Mouse (Mus musculus) MEL (cell line): ENCODE data around the gene Tedc1. TPM values are rescaled to one million over a fixed set of nuclear protein-coding genes. Genes with fewer than 3 reads are reported as not detected.

Experiments used
- DNase-seq: peaks from one replicate; pipeline ENCODE4 v3.0.0; 2011; ENCODE audit warnings: low read depth, low spot score
- H3K27ac ChIP-seq: 2 replicates; pipeline ENCODE4 v1.5.1; 2012; ENCODE audit warnings: low read depth, mild to moderate bottlenecking, control low read depth, low read length, moderate library complexity; ENCODE audit not compliant: control insufficient read depth
- H3K27me3 ChIP-seq, 2 experiments: fragments of 150-350 bp in 1 of 2; sonication (generic) in 1 of 2; 2 replicates each; pipeline ENCODE4 v1.6.1; 2012; ENCODE audit warnings: low read length in 2 of 2, mild to moderate bottlenecking in 2 of 2, improper control_type of control experiment in 1 of 2, moderate library complexity in 1 of 2; ENCODE audit not compliant: insufficient read depth in 2 of 2, control insufficient read depth in 1 of 2
- H3K36me3 ChIP-seq, 2 experiments: 2 replicates each; pipeline ENCODE4 v1.6.1; 2012 to 2014; ENCODE audit warnings: low read length in 2 of 2, improper control_type of control experiment in 1 of 2, inconsistent platforms in 1 of 2, mild to moderate bottlenecking in 1 of 2; ENCODE audit not compliant: insufficient read depth in 2 of 2, control insufficient read depth in 1 of 2
- H3K4me1 ChIP-seq, 2 experiments: fragments of 150-350 bp in 1 of 2; sonication (generic) in 1 of 2; 2 replicates each; pipeline ENCODE4 v1.6.1; 2012; ENCODE audit warnings: low read length in 2 of 2, improper control_type of control experiment in 1 of 2, mild to moderate bottlenecking in 1 of 2; ENCODE audit not compliant: insufficient read depth in 2 of 2, control insufficient read depth in 1 of 2
- H3K4me3 ChIP-seq, 2 experiments: fragments of 150-350 bp in 1 of 2; sonication (generic) in 1 of 2; 2 replicates each; pipeline ENCODE4 v1.5.1; 2012; ENCODE audit warnings: low read depth in 2 of 2, low read length in 2 of 2, mild to moderate bottlenecking in 2 of 2, moderate library complexity in 2 of 2, control low read depth in 1 of 2, improper control_type of control experiment in 1 of 2; ENCODE audit not compliant: control insufficient read depth in 1 of 2, insufficient read depth in 1 of 2
- H3K79me2 ChIP-seq: 2 replicates; pipeline ENCODE4 v1.6.1; 2012; ENCODE audit warnings: mild to moderate bottlenecking, low read length, moderate library complexity; ENCODE audit not compliant: control insufficient read depth, poor library complexity, insufficient read depth
- H3K9ac ChIP-seq: 2 replicates; pipeline ENCODE4 v1.6.1; 2012; ENCODE audit warnings: low read depth, mild to moderate bottlenecking, control low read depth, low read length, moderate library complexity; ENCODE audit not compliant: control insufficient read depth, poor library complexity, severe bottlenecking
- H3K9me3 ChIP-seq: fragments of 150-350 bp; sonication (generic); replicated peaks from 2 replicates; pipeline ENCODE4 v1.6.1; 2012; ENCODE audit warnings: mild to moderate bottlenecking, low read length, improper control_type of control experiment, moderate library complexity; ENCODE audit not compliant: insufficient read depth
- CHD1 ChIP-seq: IDR thresholded peaks from 2 replicates; pipeline ENCODE4 v1.6.1; 2012; ENCODE audit warnings: low read depth, mild to moderate bottlenecking, inconsistent platforms, low read length, improper control_type of control experiment
- CTCF ChIP-seq, 3 experiments: IDR thresholded peaks in 2 of 3; conservative IDR thresholded peaks in 1 of 3; 2 replicates each; pipeline ENCODE4 v1.5.1; 2011 to 2012; ENCODE audit warnings: low read length in 3 of 3, low read depth in 2 of 3, mild to moderate bottlenecking in 2 of 3, improper control_type of control experiment in 1 of 3, inconsistent platforms in 1 of 3, mixed read lengths in 1 of 3, moderate library complexity in 1 of 3; ENCODE audit not compliant: control insufficient read depth in 1 of 3, insufficient read depth in 1 of 3, poor library complexity in 1 of 3, severe bottlenecking in 1 of 3
- EP300 ChIP-seq, 2 experiments: IDR thresholded peaks; 2 replicates each; pipeline ENCODE4 v1.6.1; 2011; ENCODE audit warnings: improper control_type of control experiment in 2 of 2, low read length in 2 of 2, low read depth in 1 of 2, mild to moderate bottlenecking in 1 of 2
- GABPA ChIP-seq: IDR thresholded peaks from 2 replicates; pipeline ENCODE4 v1.6.1; 2012; ENCODE audit warnings: low read depth, mild to moderate bottlenecking, inconsistent platforms, low read length, improper control_type of control experiment, moderate library complexity
- GATA1 ChIP-seq: IDR thresholded peaks from 2 replicates; pipeline ENCODE4 v1.6.1; 2011; ENCODE audit warnings: low read depth, low read length, improper control_type of control experiment
- HCFC1 ChIP-seq: IDR thresholded peaks from 2 replicates; pipeline ENCODE4 v1.6.1; 2012; ENCODE audit warnings: low read depth, mild to moderate bottlenecking, inconsistent platforms, low read length, improper control_type of control experiment, moderate library complexity
- JUND ChIP-seq: IDR thresholded peaks from 2 replicates; pipeline ENCODE4 v1.6.1; 2011; ENCODE audit warnings: low read depth, mild to moderate bottlenecking, improper control_type of control experiment, low read length
- KAT2A ChIP-seq: conservative IDR thresholded peaks from 2 replicates; pipeline ENCODE4 v1.6.1; 2012; ENCODE audit warnings: low read depth, low read length, improper control_type of control experiment, inconsistent platforms
- MAFK ChIP-seq: IDR thresholded peaks from 2 replicates; pipeline ENCODE4 v1.6.1; 2011; ENCODE audit warnings: low read depth, mild to moderate bottlenecking, low read length, improper control_type of control experiment, borderline replicate concordance
- MEF2A ChIP-seq: IDR thresholded peaks from 2 replicates; pipeline ENCODE4 v1.6.1; 2014; ENCODE audit warnings: low read depth, mild to moderate bottlenecking, inconsistent platforms, low read length, improper control_type of control experiment; ENCODE audit not compliant: poor library complexity, insufficient replicate concordance, severe bottlenecking; ENCODE audit errors: extremely low read depth
- MYC ChIP-seq: IDR thresholded peaks from 2 replicates; pipeline ENCODE4 v1.6.1; 2011; ENCODE audit warnings: low read depth, mild to moderate bottlenecking, low read length, improper control_type of control experiment, moderate library complexity
- NRF1 ChIP-seq: IDR thresholded peaks from 2 replicates; pipeline ENCODE4 v1.6.1; 2014; ENCODE audit warnings: low read depth, mild to moderate bottlenecking, inconsistent platforms, low read length, improper control_type of control experiment, moderate library complexity; ENCODE audit not compliant: poor library complexity, insufficient read depth, severe bottlenecking
- SMC3 ChIP-seq: IDR thresholded peaks from 2 replicates; pipeline ENCODE4 v1.6.1; 2011; ENCODE audit warnings: low read depth, low read length, improper control_type of control experiment
- TAL1 ChIP-seq: IDR thresholded peaks from 2 replicates; pipeline ENCODE4 v1.6.1; 2012; ENCODE audit warnings: mild to moderate bottlenecking, inconsistent platforms, low read length, moderate library complexity, mixed read lengths
- TCF12 ChIP-seq: IDR thresholded peaks from 2 replicates; pipeline ENCODE4 v1.6.1; 2014; ENCODE audit warnings: low read depth, mild to moderate bottlenecking, inconsistent platforms, low read length, improper control_type of control experiment, moderate library complexity
- UBTF ChIP-seq: IDR thresholded peaks from 2 replicates; pipeline ENCODE4 v1.6.1; 2012; ENCODE audit warnings: low read depth, mild to moderate bottlenecking, inconsistent platforms, low read length, improper control_type of control experiment, moderate library complexity, borderline replicate concordance; ENCODE audit not compliant: insufficient read depth
- USF1 ChIP-seq: IDR thresholded peaks from 2 replicates; pipeline ENCODE4 v1.6.1; 2014; ENCODE audit warnings: low read depth, mild to moderate bottlenecking, inconsistent platforms, low read length, improper control_type of control experiment, moderate library complexity
- polyA plus RNA-seq, 2 experiments: library from polyadenylated mRNA; stranded (reverse) in 1 of 2; unstranded in 1 of 2; fragments of >175 nt in 1 of 2; fragments of >200 nt in 1 of 2; gene quantifications; 2 replicates each; pipeline versions ENCODE4 v1.2.1 to v1.2.4; 2012; ENCODE audit warnings: low replicate concordance in 2 of 2, low read depth in 1 of 2; ENCODE audit not compliant: insufficient read length in 2 of 2, insufficient read depth in 1 of 2, missing spikeins in 1 of 2
- total RNA-seq: library from RNA; depleted of rRNA; stranded (reverse); fragments of 300-350 nt; gene quantifications from 2 replicates; pipeline ENCODE4 v1.2.3, GENCODE M21; 2012

Tedc1 gene
- total and polyA plus RNA-seq, 3 experiments = 50.7 to 74.7 TPM; not detected in 1

DNA sequence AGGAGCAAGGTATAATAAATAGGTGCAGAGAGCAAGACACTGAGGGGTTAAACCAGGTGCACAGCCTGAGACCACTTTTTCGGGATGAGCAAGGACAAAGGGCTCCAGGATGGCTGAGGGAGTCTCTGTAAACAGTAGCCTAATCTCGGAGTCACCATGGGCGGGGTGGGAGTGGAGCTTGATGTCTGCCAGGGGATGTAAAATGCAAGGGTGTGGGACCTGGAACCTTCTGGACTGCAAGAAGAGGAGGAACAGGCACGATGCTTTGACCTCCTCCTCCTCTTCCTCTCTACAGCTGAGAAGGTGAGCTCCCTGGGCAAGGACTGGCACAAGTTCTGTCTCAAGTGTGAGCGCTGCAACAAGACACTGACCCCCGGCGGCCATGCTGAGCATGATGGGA, 13.1 kb upstream of the Tedc1 start:
- TF ChIP-seq CTCF (IDR thresholded peaks at IDR 0.05 in 2 of 3, conservative IDR thresholded peaks at IDR 0.05 in 1 of 3; ENCODE audit: control insufficient read depth in 1 of 3, insufficient read depth in 1 of 3, low read depth in 2 of 3, low read length in 3 of 3, poor library complexity in 1 of 3, severe bottlenecking in 1 of 3) (0 out of 6 replicates have a peak, but pooled peaks of 1 of the 3 experiments have one; percentile 1), MEF2A (no peak)
- peaks cover 0 to 13% of the 10 kb centered on the region in 2 experiments; a peak in 2 of 4 replicates for H3K36me3 ChIP-seq
- peaks cover 2% of the 10 kb centered on the region; the same call in 1 of the 2 replicates for H3K79me2 ChIP-seq
- DNase-seq = no peak
- H3K4me1 ChIP-seq = peaks cover 2 to 28% of the 10 kb centered on the region in 2 experiments; a peak in 3 of 4 replicates
- no peak overlapping the region for H3K27ac ChIP-seq
- H3K4me3 ChIP-seq = no peak overlapping the region
- no peaks in the 10 kb centered on the region for H3K27me3 ChIP-seq
- no peak overlapping the region for H3K9ac ChIP-seq
- no peaks in the 10 kb centered on the region for H3K9me3 ChIP-seq

DNA sequence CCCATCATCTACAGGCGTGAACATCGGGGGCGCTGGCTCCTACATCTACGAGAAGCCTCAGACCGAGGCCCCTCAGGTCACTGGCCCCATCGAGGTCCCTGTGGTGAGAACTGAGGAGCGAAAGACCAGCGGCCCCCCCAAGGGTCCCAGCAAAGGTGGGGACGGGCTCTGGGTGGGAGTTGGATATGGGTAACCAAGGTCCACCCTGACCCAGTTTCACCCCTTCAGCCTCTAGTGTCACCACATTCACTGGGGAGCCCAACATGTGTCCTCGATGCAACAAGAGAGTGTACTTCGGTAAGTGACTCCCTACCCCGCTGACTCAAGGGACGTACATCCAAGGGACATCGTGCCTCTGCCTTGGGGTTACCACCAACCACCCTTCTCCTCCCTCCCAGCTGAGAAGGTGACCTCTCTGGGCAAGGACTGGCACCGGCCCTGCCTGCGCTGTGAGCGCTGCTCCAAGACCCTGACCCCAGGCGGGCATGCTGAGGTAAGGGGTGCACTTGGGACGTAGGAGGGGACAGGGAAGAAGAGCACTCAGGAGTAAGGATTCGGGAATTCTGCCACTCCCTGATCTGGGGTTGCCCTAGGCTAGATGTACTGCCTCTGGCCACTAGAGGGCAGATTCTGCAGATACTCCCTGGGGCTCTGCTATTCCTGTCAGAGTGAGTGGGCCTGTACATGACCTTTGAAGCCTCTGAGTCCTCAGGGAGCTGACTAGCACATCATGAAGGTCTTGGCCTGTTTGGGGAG, 12.0 kb upstream of the Tedc1 start:
- H3K4me1 ChIP-seq = peaks cover 9 to 36% of the 10 kb centered on the region in 2 experiments; a peak in 3 of 4 replicates
- peaks cover 0 to 18% of the 10 kb centered on the region in 2 experiments; a peak in 2 of 4 replicates for H3K36me3 ChIP-seq
- H3K9ac ChIP-seq = no peak overlapping the region
- H3K79me2 ChIP-seq = peaks cover 2% of the 10 kb centered on the region; the same call in 1 of the 2 replicates
- no peak overlapping the region for H3K4me3 ChIP-seq
- no peak overlapping the region for H3K27ac ChIP-seq
- H3K27me3 ChIP-seq = no peaks in the 10 kb centered on the region
- no peaks in the 10 kb centered on the region for H3K9me3 ChIP-seq
- TF ChIP-seq HCFC1 = no peak
- no peak for TF ChIP-seq NRF1
- peak; percentile 43; the same call in 1 of the 2 replicates for TF ChIP-seq SMC3
- 0 out of 2 replicates have a peak, but pooled peaks have one; percentile 17 for TF ChIP-seq GATA1
- no peak for TF ChIP-seq UBTF
- TF ChIP-seq TAL1 = no peak
- TF ChIP-seq JUND = no peak
- TF ChIP-seq USF1 = no peak
- no peak for TF ChIP-seq CHD1
- TF ChIP-seq EP300 (IDR thresholded peaks at IDR 0.05; ENCODE audit: low read depth in 1 of 2, low read length in 2 of 2) = no peak
- TF ChIP-seq MAFK = no peak
- peak in 2 of 3 experiments; percentile 94 to 100; a peak in 4 of 6 replicates for TF ChIP-seq CTCF (IDR thresholded peaks at IDR 0.05 in 2 of 3, conservative IDR thresholded peaks at IDR 0.05 in 1 of 3; ENCODE audit: control insufficient read depth in 1 of 3, insufficient read depth in 1 of 3, low read depth in 2 of 3, low read length in 3 of 3, poor library complexity in 1 of 3, severe bottlenecking in 1 of 3)
- TF ChIP-seq TCF12 = no peak
- TF ChIP-seq GABPA = no peak
- TF ChIP-seq KAT2A = no peak
- no peak for TF ChIP-seq MYC
- DNase-seq = peak; percentile 74
